In the genomic region with DNA sequence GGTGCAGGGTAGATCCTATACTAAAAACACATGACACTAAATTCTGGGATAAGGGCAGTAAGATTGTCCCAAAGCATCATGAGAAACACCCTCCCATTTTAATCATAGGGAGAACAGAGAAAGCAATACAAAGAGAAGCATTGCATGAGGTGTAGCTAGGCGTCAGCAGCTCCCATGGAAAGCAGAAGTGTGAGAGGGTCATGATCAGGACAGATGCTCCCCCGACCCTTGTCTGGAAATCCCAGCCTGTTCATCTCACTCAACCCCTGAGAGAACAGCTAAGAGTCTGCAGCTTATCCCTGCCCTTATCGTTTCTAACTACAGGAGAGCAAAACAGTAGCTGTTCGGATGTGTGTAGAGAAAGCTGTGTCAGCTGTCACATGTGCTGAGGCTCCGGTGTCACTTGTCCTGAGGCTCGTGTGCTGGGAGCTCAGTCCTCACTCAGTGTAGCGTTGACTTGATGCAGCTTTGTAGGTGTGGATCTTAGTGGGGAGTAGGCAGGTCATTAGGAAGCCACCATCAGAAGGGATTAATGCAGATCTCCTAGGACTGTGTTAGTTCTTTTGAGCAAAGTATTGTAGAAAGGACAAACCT, we compare ENCODE assay signal across 25 mouse cellular contexts. TPM values are rescaled to one million over a fixed set of nuclear protein-coding genes. Genes with fewer than 3 reads are reported as not detected.
DNase-seq lines count a peak whose midpoint lies in the region; ATAC-seq and TF ChIP-seq lines count a peak whose summit lies in the region.
"Had no signal": no experiment of that assay in that cellular context is flagged by ENCODE, and none has a peak within 500 bp of the region (broad histone marks: within the 10 kb centered on the region; RNA-seq: fewer than 3 reads in every experiment).

No protein-coding gene starts in this region.

- no peak for TF ChIP-seq CTCF in kidney, adult 2 months (conservative IDR thresholded peaks at IDR 0.05; ENCODE audit: insufficient read depth, insufficient read length, low read depth, low read length)

- H3K27me3 ChIP-seq in heart, embryonic 10.5 days (ENCODE audit: insufficient read depth, poor library complexity, severe bottlenecking) = no peaks in the 10 kb centered on the region
- H3K27me3 ChIP-seq in liver, embryonic 12.5 days (replicated peaks) = no peaks in the 10 kb centered on the region
- H3K27me3 ChIP-seq in liver, embryonic 11.5 days (replicated peaks; ENCODE audit: control insufficient read depth, insufficient read depth, low read length) = no peaks in the 10 kb centered on the region
- H3K27me3 ChIP-seq in kidney, adult 2 months (replicated peaks; ENCODE audit: control insufficient read depth, insufficient read depth, low read length) = no peaks in the 10 kb centered on the region

- no peaks in the 10 kb centered on the region for H3K9me3 ChIP-seq in heart, embryonic 10.5 days
- H3K9me3 ChIP-seq in liver, embryonic 12.5 days (replicated peaks) = no peaks in the 10 kb centered on the region
- H3K9me3 ChIP-seq in liver, embryonic 11.5 days (ENCODE audit: control insufficient read depth, low read length) = no peaks in the 10 kb centered on the region
- H3K9me3 ChIP-seq: forebrain, embryonic 10.5 days; limb, embryonic 10.5 days; stomach, embryonic 15.5 days had no signal

- no peak for ATAC-seq in liver, embryonic 12.5 days
- no peak for ATAC-seq in liver, embryonic 11.5 days (replicated peaks; ENCODE audit: low FRiP score)
- ATAC-seq: CD4-positive, CD25-positive, alpha-beta regulatory T cell, adult 4 months; forebrain, embryonic 16.5 days; inflammation-experienced regulatory T-cells, adult 6 months; midbrain, embryonic 16.5 days had no signal

- peak overlapping the region; percentile 72 for H3K27ac ChIP-seq in heart, embryonic 10.5 days
- H3K27ac ChIP-seq in liver, embryonic 12.5 days = peak overlapping the region; percentile 60; the same call in 1 of the 2 replicates
- H3K27ac ChIP-seq in liver, embryonic 11.5 days (ENCODE audit: low read depth, low read length) = no peak overlapping the region
- no peak overlapping the region for H3K27ac ChIP-seq in kidney, adult 2 months (ENCODE audit: insufficient read depth, low read depth, low read length)
- H3K27ac ChIP-seq: forebrain, embryonic 10.5 days; hindbrain, embryonic 14.5 days; stomach, embryonic 15.5 days had no signal

- peaks cover 47% of the 10 kb centered on the region for H3K4me1 ChIP-seq in heart, embryonic 10.5 days
- peaks cover 35% of the 10 kb centered on the region for H3K4me1 ChIP-seq in liver, embryonic 12.5 days
- peaks cover 15% of the 10 kb centered on the region for H3K4me1 ChIP-seq in liver, embryonic 11.5 days (replicated peaks; ENCODE audit: control insufficient read depth, insufficient read depth, low read length)
- H3K4me1 ChIP-seq in kidney, adult 2 months (ENCODE audit: control insufficient read depth, insufficient read depth, low read length) = no peaks in the 10 kb centered on the region
- H3K4me1 ChIP-seq: stomach, embryonic 15.5 days had no signal

- H3K36me3 ChIP-seq in heart, embryonic 10.5 days = no peaks in the 10 kb centered on the region
- no peaks in the 10 kb centered on the region for H3K36me3 ChIP-seq in liver, embryonic 12.5 days
- no peaks in the 10 kb centered on the region for H3K36me3 ChIP-seq in liver, embryonic 11.5 days (ENCODE audit: control insufficient read depth, insufficient read depth, low read length)
- H3K36me3 ChIP-seq in kidney, adult 2 months (ENCODE audit: control insufficient read depth, insufficient read depth, low read length) = no peaks in the 10 kb centered on the region
- H3K36me3 ChIP-seq: forebrain, embryonic 10.5 days; limb, embryonic 10.5 days; stomach, embryonic 15.5 days had no signal

- WGBS in heart, embryonic 10.5 days = 23% methylated on average over 7 of the region's 7 CpGs
- WGBS in liver, embryonic 12.5 days (ENCODE audit: insufficient replicate concordance) = 31% methylated on average over 7 of the region's 7 CpGs
- WGBS in liver, embryonic 11.5 days = 47% methylated on average over 7 of the region's 7 CpGs
- WGBS in kidney, adult 2 months = 57% methylated on average over 7 of the region's 7 CpGs

- no peak overlapping the region for H3K4me2 ChIP-seq in liver, embryonic 12.5 days
- H3K4me2 ChIP-seq in liver, embryonic 11.5 days = no peak overlapping the region
- H3K4me2 ChIP-seq: hindbrain, embryonic 14.5 days; lung, embryonic 14.5 days; stomach, embryonic 15.5 days had no signal

- no peak for DNase-seq in heart, embryonic 10.5 days (ENCODE audit: low spot score)
- DNase-seq in heart, postnatal 25 days (ENCODE audit: low spot score) = no peak
- no peak for DNase-seq in liver, embryonic 11.5 days (ENCODE audit: low spot score)
- peak; percentile 49 to 54 for DNase-seq in spleen, postnatal 36 days (ENCODE audit: low spot score in 2 of 2)
- DNase-seq in spleen, postnatal 14 days (ENCODE audit: low spot score in 2 of 2) = no peak
- no peak for DNase-seq in kidney, adult 2 months
- DNase-seq: adrenal gland, postnatal 25 days; cerebellum, adult 11 months; cerebellum, adult 9-11 months; gastrocnemius, postnatal 10 days; heart, postnatal 4 days; kidney, adult 8-10 months; kidney, postnatal 14 days; thymus, postnatal 36 days had no signal

- intact Hi-C loops in heart, postnatal 25 days (cut with DNase I) = no loop called here

- H3K9ac ChIP-seq in liver, embryonic 12.5 days = no peak overlapping the region
- no peak overlapping the region for H3K9ac ChIP-seq in liver, embryonic 11.5 days (ENCODE audit: low read depth, low read length)
- H3K9ac ChIP-seq: hindbrain, embryonic 14.5 days; stomach, embryonic 15.5 days had no signal

- TF ChIP-seq POLR2A in kidney, adult 2 months (IDR thresholded peaks at IDR 0.05; ENCODE audit: low read depth, low read length) = no peak

- no peak overlapping the region for H3K4me3 ChIP-seq in heart, embryonic 10.5 days
- no peak overlapping the region for H3K4me3 ChIP-seq in liver, embryonic 12.5 days
- H3K4me3 ChIP-seq in liver, embryonic 11.5 days (ENCODE audit: low read depth, low read length) = no peak overlapping the region
- H3K4me3 ChIP-seq in kidney, adult 2 months (ENCODE audit: insufficient read depth, low read depth, low read length) = no peak overlapping the region
- H3K4me3 ChIP-seq: forebrain, embryonic 10.5 days; limb, embryonic 10.5 days; stomach, embryonic 15.5 days had no signal

RNA-seq across cellular contexts. Expression of a gene that starts 6.9 kb away (rescaled TPM):
- 6.7 and 9.7 TPM in 2 replicates for polyA plus RNA-seq in heart, embryonic 10.5 days (2016; fragmentation: Nextera tagmentation; extraction: Ambion mirVana)
- 10 to 100 TPM; 16.3 to 18.6 TPM for total RNA-seq in heart, postnatal 25 days (2021)
- 8.5 and 9.8 TPM in 2 replicates for polyA plus RNA-seq in liver, embryonic 12.5 days (2016; fragmentation: Nextera tagmentation; extraction: Ambion mirVana)
- 10.1 and 10.7 TPM in 2 replicates for polyA plus RNA-seq in liver, embryonic 11.5 days (2014; fragmentation: Nextera tagmentation; extraction: Ambion mirVana)
- polyA plus RNA-seq in kidney, adult 2 months (2012; rRNA removed) = 1.9 and 4.7 TPM in 2 replicates

RNA-seq across cellular contexts. Expression of a gene that starts 45.0 kb away (rescaled TPM):
- polyA plus RNA-seq in heart, embryonic 10.5 days (2016; fragmentation: Nextera tagmentation; extraction: Ambion mirVana) = 1.0 and 1.1 TPM in 2 replicates
- under 1 TPM; 0.11 to 0.26 TPM for total RNA-seq in heart, postnatal 25 days (2021)
- polyA plus RNA-seq in liver, embryonic 12.5 days (2016; fragmentation: Nextera tagmentation; extraction: Ambion mirVana) = 0.10 and 0.12 TPM in 2 replicates
- polyA plus RNA-seq in liver, embryonic 11.5 days (2014; fragmentation: Nextera tagmentation; extraction: Ambion mirVana) = 0.05 and 0.10 TPM in 2 replicates
- 0.08 and 0.10 TPM in 2 replicates for polyA plus RNA-seq in kidney, adult 2 months (2012; rRNA removed)
- total RNA-seq: liver, adult 2 months had no signal
- polyA plus RNA-seq: CD4-positive, CD25-positive, alpha-beta regulatory T cell, adult 4 months; inflammation-experienced regulatory T-cells, adult 6 months had no signal

Comparison
In these comparisons a context has a peak if more than half of its experiments do, and no peak if none do; other contexts are left out.
1. DNase-seq: peak in spleen, postnatal 36 days (2 of 2); none in heart, embryonic 10.5 days (single experiment), heart, postnatal 25 days (single experiment), liver, embryonic 11.5 days (single experiment), spleen, postnatal 14 days (0 of 2) and kidney, adult 2 months (single experiment).
2. H3K27ac ChIP-seq: peak in heart, embryonic 10.5 days (single experiment) and liver, embryonic 12.5 days (single experiment); none in liver, embryonic 11.5 days (single experiment) and kidney, adult 2 months (single experiment).